Mouse (Mus musculus) stomach, postnatal 0 days (tissue): ENCODE measurements around the gene Fmn2.
A peak's percentile ranks its signal among the peaks of the same experiment; 100 is the strongest.

ENCODE experiments used
- CTCF ChIP-seq: IDR thresholded peaks from 2 replicates; pipeline ENCODE4 v1.5.1; 2016; ENCODE audit warnings: antibody characterized with exemption, low read depth, mild to moderate bottlenecking, moderate library complexity
- EP300 ChIP-seq: optimal IDR thresholded peaks from 2 replicates; pipeline ENCODE3; 2016; ENCODE audit warnings: antibody characterized with exemption

GRCm38 (mm10) chr1:174594989-174595388 is 93.4 kb downstream of the Fmn2 start:
- TF ChIP-seq CTCF, result peak; percentile 90
- TF ChIP-seq EP300, result no peak
